Mouse (Mus musculus): ENCODE results near the gene Mrps5. TPM values are rescaled to one million over a fixed set of nuclear protein-coding genes. Genes with fewer than 3 reads are reported as not detected.

Gene Mrps5
- 64.1 and 70.1 TPM in 2 replicates for polyA plus RNA-seq (2015; fragmentation: Nextera tagmentation; extraction: Ambion mirVana)

- Histone ChIP-seq H3K4me3 (ENCODE audit: low read depth, low read length) (peak within 1 kb of the TSS; percentile 94), H3K4me1 (ENCODE audit: insufficient read depth, low read depth, low read length) (peaks cover 10% of the 10 kb centered on the region; the same call in 1 of the 2 replicates), H3K4me2 (replicated peaks; ENCODE audit: low read depth, low read length) (peak within 1 kb of the TSS; percentile 67), H3K27ac (ENCODE audit: low read length) (peak within 1 kb of the TSS; percentile 91), H3K9me3 (ENCODE audit: low read length) (no peaks in the 10 kb centered on the region), H3K27me3 (replicated peaks; ENCODE audit: insufficient read depth, low read length) (no peaks in the 10 kb centered on the region), H3K9ac (replicated peaks; ENCODE audit: low read depth) (peak within 1 kb of the TSS; percentile 94), H3K36me3 (ENCODE audit: insufficient read depth, low read length) (no peaks in the 10 kb centered on the region)
- 4% methylated on average over 39 of the region's 39 CpGs for WGBS
- ATAC-seq = peak; percentile 81
- TF ChIP-seq CTCF (IDR thresholded peaks at IDR 0.05) (no peak), EP300 (IDR thresholded peaks at IDR 0.05) (peak; percentile 52; the same call in 1 of the 2 replicates)
- DNase-seq (ENCODE audit: low spot score) = peak; percentile 75
Observed at GRCm38 (mm10) chr2:127586694-127587513, at the start of gene Mrps5, which contains the start of gene Zfp661. Gene Mrps5 (plus strand): TSS chr2:127587222. Gene Zfp661 (minus strand): TSS chr2:127587094.

GRCm38 (mm10) chr2:127537548-127537947 is 49.5 kb upstream of the Mrps5 start:
- no peaks in the 10 kb centered on the region for H3K9me3 ChIP-seq (ENCODE audit: low read length)
- peaks cover 5% of the 10 kb centered on the region; the same call in 1 of the 2 replicates for H3K27me3 ChIP-seq (replicated peaks; ENCODE audit: insufficient read depth, low read length)
- WGBS = 59% methylated on average over 3 of the region's 3 CpGs
- H3K4me1 ChIP-seq (ENCODE audit: insufficient read depth, low read depth, low read length) = no peaks in the 10 kb centered on the region
- no peak overlapping the region for H3K9ac ChIP-seq (replicated peaks; ENCODE audit: low read depth)
- H3K27ac ChIP-seq (ENCODE audit: low read length) = no peak overlapping the region
- H3K4me3 ChIP-seq (ENCODE audit: low read depth, low read length) = no peak overlapping the region
- TF ChIP-seq CTCF (IDR thresholded peaks at IDR 0.05) = no peak
- H3K4me2 ChIP-seq (replicated peaks; ENCODE audit: low read depth, low read length) = no peak overlapping the region
- no peaks in the 10 kb centered on the region for H3K36me3 ChIP-seq (ENCODE audit: insufficient read depth, low read length)
- DNase-seq (ENCODE audit: low spot score) = no peak
- ATAC-seq = no peak

- Histone ChIP-seq H3K4me3 (ENCODE audit: low read depth, low read length) (no peak overlapping the region), H3K27ac (ENCODE audit: low read length) (no peak overlapping the region), H3K9ac (replicated peaks; ENCODE audit: low read depth) (no peak overlapping the region), H3K9me3 (ENCODE audit: low read length) (no peaks in the 10 kb centered on the region), H3K36me3 (ENCODE audit: insufficient read depth, low read length) (no peaks in the 10 kb centered on the region), H3K27me3 (replicated peaks; ENCODE audit: insufficient read depth, low read length) (peaks cover 5% of the 10 kb centered on the region; the same call in 1 of the 2 replicates), H3K4me1 (ENCODE audit: insufficient read depth, low read depth, low read length) (no peaks in the 10 kb centered on the region), H3K4me2 (replicated peaks; ENCODE audit: low read depth, low read length) (no peak overlapping the region)
- peak; percentile 19 for DNase-seq (ENCODE audit: low spot score)
- no peak for ATAC-seq
- TF ChIP-seq EP300 (IDR thresholded peaks at IDR 0.05) (no peak), CTCF (IDR thresholded peaks at IDR 0.05) (peak; percentile 61)
- WGBS = 24% methylated on average over 4 of the region's 4 CpGs
Observed at GRCm38 (mm10) chr2:127539494-127539893, 47.5 kb upstream of the Mrps5 start.

- TF ChIP-seq EP300 (IDR thresholded peaks at IDR 0.05) (no peak), CTCF (IDR thresholded peaks at IDR 0.05) (no peak)
- peak within 1 kb of the TSS; percentile 48 for H3K4me2 ChIP-seq (replicated peaks; ENCODE audit: low read depth, low read length)
- H3K27ac ChIP-seq (ENCODE audit: low read length) = no peak within 1 kb of the TSS
- no peaks in the 10 kb centered on the region for H3K9me3 ChIP-seq (ENCODE audit: low read length)
- no peaks in the 10 kb centered on the region for H3K36me3 ChIP-seq (ENCODE audit: insufficient read depth, low read length)
- 3% methylated on average over 29 of the region's 29 CpGs for WGBS
- H3K27me3 ChIP-seq (replicated peaks; ENCODE audit: insufficient read depth, low read length) = peaks cover 5% of the 10 kb centered on the region; the same call in 1 of the 2 replicates
- H3K9ac ChIP-seq (replicated peaks; ENCODE audit: low read depth) = no peak within 1 kb of the TSS
- H3K4me3 ChIP-seq (ENCODE audit: low read depth, low read length) = peak within 1 kb of the TSS; percentile 2; the same call in 1 of the 2 replicates
- peak; percentile 74 for DNase-seq (ENCODE audit: low spot score)
- no peaks in the 10 kb centered on the region for H3K4me1 ChIP-seq (ENCODE audit: insufficient read depth, low read depth, low read length)
- peak; percentile 87 for ATAC-seq
Observed at GRCm38 (mm10) chr2:127541185-127541584, 45.8 kb upstream of the Mrps5 start, which contains the start of gene Prom2. Gene Prom2 (minus strand): TSS chr2:127541467.

- Histone ChIP-seq H3K4me2 (replicated peaks; ENCODE audit: low read depth, low read length) (no peak overlapping the region), H3K36me3 (ENCODE audit: insufficient read depth, low read length) (no peaks in the 10 kb centered on the region), H3K27ac (ENCODE audit: low read length) (no peak overlapping the region), H3K4me1 (ENCODE audit: insufficient read depth, low read depth, low read length) (no peaks in the 10 kb centered on the region), H3K4me3 (ENCODE audit: low read depth, low read length) (no peak overlapping the region), H3K27me3 (replicated peaks; ENCODE audit: insufficient read depth, low read length) (peaks cover 5% of the 10 kb centered on the region; the same call in 1 of the 2 replicates), H3K9ac (replicated peaks; ENCODE audit: low read depth) (no peak overlapping the region), H3K9me3 (ENCODE audit: low read length) (no peaks in the 10 kb centered on the region)
- no peak for DNase-seq (ENCODE audit: low spot score)
- ATAC-seq = no peak
- TF ChIP-seq EP300 (IDR thresholded peaks at IDR 0.05) (no peak), CTCF (IDR thresholded peaks at IDR 0.05) (no peak)
- WGBS = 83% methylated on average over 2 of the region's 2 CpGs
Observed at GRCm38 (mm10) chr2:127541697-127542096, 45.3 kb upstream of the Mrps5 start.

GRCm38 (mm10) chr2:127548342-127549074 is 38.5 kb upstream of the Mrps5 start:
- Histone ChIP-seq H3K4me3 (ENCODE audit: low read depth, low read length) (no peak overlapping the region), H3K9ac (replicated peaks; ENCODE audit: low read depth) (no peak overlapping the region), H3K4me1 (ENCODE audit: insufficient read depth, low read depth, low read length) (no peaks in the 10 kb centered on the region), H3K4me2 (replicated peaks; ENCODE audit: low read depth, low read length) (no peak overlapping the region), H3K9me3 (ENCODE audit: low read length) (no peaks in the 10 kb centered on the region), H3K27me3 (replicated peaks; ENCODE audit: insufficient read depth, low read length) (no peaks in the 10 kb centered on the region), H3K36me3 (ENCODE audit: insufficient read depth, low read length) (no peaks in the 10 kb centered on the region), H3K27ac (ENCODE audit: low read length) (no peak overlapping the region)
- no peak for ATAC-seq
- no peak for DNase-seq (ENCODE audit: low spot score)
- TF ChIP-seq EP300 (IDR thresholded peaks at IDR 0.05) = no peak
- no peak for TF ChIP-seq CTCF (IDR thresholded peaks at IDR 0.05)
- WGBS = 67% methylated on average over 5 of the region's 5 CpGs
